Mouse (Mus musculus): Measurements from ENCODE around the gene St7. TPM values are rescaled to one million over a fixed set of nuclear protein-coding genes. Genes with fewer than 3 reads are reported as not detected.

Gene St7
- polyA plus RNA-seq, 1 experiment from 2014 or later = 49.0 TPM

DNA sequence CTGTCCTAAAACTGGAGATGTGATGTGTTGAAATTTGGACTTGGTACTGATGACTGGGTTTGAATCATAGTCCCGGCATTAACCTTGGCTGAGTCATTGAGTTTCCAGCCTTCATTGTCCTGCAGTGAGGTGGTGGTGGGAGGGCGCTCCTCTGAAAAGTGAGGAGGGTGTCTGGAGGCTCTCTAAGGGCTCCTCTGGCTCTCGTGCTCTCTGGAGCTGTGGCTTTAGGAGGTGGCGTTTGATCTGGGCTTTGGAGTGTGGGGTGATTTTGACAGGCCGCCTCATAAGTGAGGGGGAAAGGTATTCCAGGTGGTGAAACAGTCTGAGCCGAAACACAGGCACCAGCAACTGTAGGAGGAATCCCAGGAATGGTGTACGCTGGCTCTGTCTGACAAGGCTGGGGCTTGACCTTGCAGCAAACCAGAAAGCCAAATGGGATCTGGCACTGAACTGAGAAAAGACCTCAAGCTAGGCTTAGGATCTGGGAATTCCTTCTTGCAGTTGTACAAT, 184.0 kb downstream of the St7 start:
- Histone ChIP-seq H3K9ac (no peak overlapping the region), H3K4me3 (no peak overlapping the region), H3K27me3 (replicated peaks) (no peaks in the 10 kb centered on the region), H3K27ac (no peak overlapping the region), H3K4me2 (replicated peaks) (no peak overlapping the region), H3K9me3 (no peaks in the 10 kb centered on the region), H3K4me1 (no peaks in the 10 kb centered on the region), H3K36me3 (peaks cover under 1% of the 10 kb centered on the region; the same call in 1 of the 2 replicates)
- ATAC-seq (ENCODE audit: low FRiP score, low read depth) = no peak
- WGBS = 79% methylated on average over 7 of the region's 7 CpGs

DNA sequence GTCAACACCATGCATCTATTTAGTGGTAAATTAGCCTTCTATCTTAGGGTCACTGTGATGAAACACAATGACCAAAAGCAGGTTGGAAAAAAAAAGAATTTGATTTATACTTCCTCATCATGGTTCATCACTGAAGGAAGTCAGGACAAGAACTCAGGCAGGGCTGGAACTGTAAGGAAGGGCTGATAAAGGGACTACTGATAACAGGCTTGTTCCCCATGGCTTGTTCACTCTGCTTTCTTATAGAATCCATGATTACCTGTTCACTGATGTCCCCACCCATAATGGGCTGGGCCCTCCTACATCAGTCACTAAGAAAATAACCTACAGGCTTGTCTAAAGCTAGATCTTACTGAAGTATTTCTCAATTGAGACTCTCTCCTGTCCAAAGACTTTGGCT, 190.2 kb downstream of the St7 start:
- Histone ChIP-seq H3K4me3 (no peak overlapping the region), H3K36me3 (peaks cover 20% of the 10 kb centered on the region), H3K4me2 (replicated peaks) (no peak overlapping the region), H3K4me1 (no peaks in the 10 kb centered on the region), H3K9me3 (no peaks in the 10 kb centered on the region), H3K27me3 (replicated peaks) (no peaks in the 10 kb centered on the region), H3K9ac (no peak overlapping the region), H3K27ac (no peak overlapping the region)
- no peak for ATAC-seq (ENCODE audit: low FRiP score, low read depth)

DNA sequence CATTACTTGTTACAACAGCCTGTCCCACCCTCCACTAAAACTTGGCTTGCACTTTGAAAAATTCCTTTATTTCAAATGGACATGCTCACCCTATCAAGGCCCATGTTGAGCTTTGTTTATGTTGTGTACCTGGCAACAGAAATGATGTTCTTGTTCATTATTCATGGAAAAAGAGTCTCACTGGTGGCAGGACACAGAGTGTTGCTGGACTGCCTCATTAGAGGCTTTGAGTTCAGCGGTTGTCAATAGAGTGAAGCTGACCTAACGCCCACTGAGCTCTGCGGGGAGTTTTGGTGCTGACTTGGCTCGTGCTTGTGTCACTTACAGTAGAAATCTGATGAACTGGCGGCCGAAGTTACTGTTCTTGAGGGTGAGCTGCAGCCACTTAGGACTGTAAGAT, 195.0 kb downstream of the St7 start:
- H3K27ac ChIP-seq = no peak overlapping the region
- H3K9ac ChIP-seq = no peak overlapping the region
- ATAC-seq (ENCODE audit: low FRiP score, low read depth) = no peak
- no peaks in the 10 kb centered on the region for H3K9me3 ChIP-seq
- no peak overlapping the region for H3K4me3 ChIP-seq
- H3K4me2 ChIP-seq (replicated peaks) = no peak overlapping the region
- H3K36me3 ChIP-seq = peaks cover 21% of the 10 kb centered on the region
- no peaks in the 10 kb centered on the region for H3K4me1 ChIP-seq
- WGBS = 87% methylated on average over 6 of the region's 6 CpGs
- H3K27me3 ChIP-seq (replicated peaks) = no peaks in the 10 kb centered on the region

DNA sequence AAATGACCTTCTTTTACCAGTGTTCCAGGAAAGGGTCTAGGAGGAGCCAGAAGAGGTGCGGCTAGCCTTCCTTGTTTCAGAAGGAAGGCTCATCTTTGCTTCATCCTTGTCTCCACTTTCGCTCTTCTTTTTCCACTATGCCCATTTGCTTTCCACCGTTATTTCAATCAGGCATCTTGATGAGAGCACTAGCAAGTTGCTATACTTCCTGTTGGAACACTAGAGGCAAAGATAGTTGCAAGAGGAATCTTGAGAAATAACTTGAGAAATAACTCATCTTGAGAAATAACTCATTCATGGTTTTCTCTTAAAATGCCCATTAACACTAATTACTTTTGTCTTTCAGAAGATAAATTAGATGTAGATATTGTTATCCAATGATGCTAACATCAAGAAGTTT, 202.8 kb downstream of the St7 start:
- ATAC-seq (ENCODE audit: low FRiP score, low read depth) = no peak
- Histone ChIP-seq H3K4me2 (replicated peaks) (no peak overlapping the region), H3K4me1 (no peaks in the 10 kb centered on the region), H3K27ac (no peak overlapping the region), H3K9me3 (no peaks in the 10 kb centered on the region), H3K4me3 (no peak overlapping the region), H3K36me3 (peaks cover 3% of the 10 kb centered on the region; the same call in 1 of the 2 replicates), H3K9ac (no peak overlapping the region), H3K27me3 (replicated peaks) (no peaks in the 10 kb centered on the region)
- 96% methylated on average over 3 of the region's 3 CpGs for whole genome bisulfite sequencing

DNA sequence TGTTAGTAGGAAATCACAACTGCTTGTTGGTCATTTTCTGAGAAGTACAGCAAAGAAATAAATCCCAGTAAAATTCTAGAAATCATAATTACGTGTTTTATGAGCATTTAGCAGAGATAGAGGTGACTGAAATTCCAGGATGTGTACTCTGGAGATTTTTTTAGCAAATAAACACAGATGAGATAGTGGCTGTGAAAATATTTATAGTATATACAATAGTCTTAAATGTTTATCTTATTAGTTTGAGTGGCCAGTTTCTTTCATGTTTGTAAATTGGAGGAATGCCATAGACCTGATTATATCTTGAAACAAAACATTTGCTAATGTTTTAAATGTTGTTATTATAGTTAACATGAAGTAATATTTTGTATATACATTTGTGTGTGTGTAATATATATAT, 205.8 kb downstream of the St7 start:
- Histone ChIP-seq H3K27ac (no peak overlapping the region), H3K9me3 (no peaks in the 10 kb centered on the region), H3K9ac (no peak overlapping the region), H3K27me3 (replicated peaks) (no peaks in the 10 kb centered on the region), H3K36me3 (peaks cover 6% of the 10 kb centered on the region; the same call in 1 of the 2 replicates), H3K4me1 (no peaks in the 10 kb centered on the region), H3K4me3 (no peak overlapping the region), H3K4me2 (replicated peaks) (no peak overlapping the region)
- ATAC-seq (ENCODE audit: low FRiP score, low read depth) = no peak
- WGBS = 87% methylated on average over 1 of the region's 1 CpGs

DNA sequence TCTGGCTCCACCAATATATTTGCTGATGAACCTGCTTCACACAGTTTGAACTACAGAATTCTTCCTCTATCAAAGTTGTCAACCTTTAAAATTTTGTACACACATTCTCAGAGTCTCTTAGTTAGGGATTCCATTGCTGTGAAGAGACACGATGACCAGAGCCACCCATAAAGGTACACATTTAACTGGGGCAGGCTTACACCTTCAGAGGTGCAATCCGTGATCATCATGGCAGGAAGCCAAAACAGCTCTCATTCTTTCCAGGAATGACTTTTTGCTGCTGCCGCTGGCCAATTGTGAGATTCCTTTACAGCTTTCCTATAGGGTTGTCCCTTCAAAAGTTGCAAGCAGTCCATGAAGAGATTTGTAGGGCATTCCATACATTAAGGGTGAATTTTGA, 210.6 kb downstream of the St7 start:
- no peaks in the 10 kb centered on the region for H3K27me3 ChIP-seq (replicated peaks)
- no peaks in the 10 kb centered on the region for H3K9me3 ChIP-seq
- H3K27ac ChIP-seq = no peak overlapping the region
- peaks cover 5% of the 10 kb centered on the region; the same call in 1 of the 2 replicates for H3K36me3 ChIP-seq
- H3K4me1 ChIP-seq = no peaks in the 10 kb centered on the region
- no peak overlapping the region for H3K4me2 ChIP-seq (replicated peaks)
- H3K4me3 ChIP-seq = no peak overlapping the region
- no peak overlapping the region for H3K9ac ChIP-seq
- WGBS = 89% methylated on average over 3 of the region's 3 CpGs
- no peak for ATAC-seq (ENCODE audit: low FRiP score, low read depth)

DNA sequence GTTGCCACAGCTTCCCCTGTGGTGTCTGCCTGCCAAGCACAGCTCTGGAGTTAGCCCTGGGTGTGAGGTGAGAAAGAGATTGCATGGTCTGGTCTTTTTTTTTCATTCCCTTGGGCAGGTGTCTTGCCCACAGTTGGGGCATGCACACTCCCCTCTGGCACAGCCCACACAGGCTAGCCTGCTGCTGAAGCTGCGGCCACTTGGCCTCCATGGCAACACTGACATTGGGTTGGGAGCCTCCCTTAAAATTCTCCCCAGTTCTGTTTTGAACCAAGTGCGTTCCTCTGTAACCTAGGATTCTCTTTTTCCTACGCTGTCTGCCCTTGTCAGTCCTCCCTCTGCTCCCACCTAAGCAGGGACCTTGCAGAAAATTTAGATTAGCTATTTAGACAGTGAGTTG, 213.0 kb downstream of the St7 start:
- Histone ChIP-seq H3K4me3 (no peak overlapping the region), H3K4me1 (no peaks in the 10 kb centered on the region), H3K27me3 (replicated peaks) (no peaks in the 10 kb centered on the region), H3K9ac (no peak overlapping the region), H3K9me3 (no peaks in the 10 kb centered on the region), H3K4me2 (replicated peaks) (no peak overlapping the region), H3K36me3 (peaks cover 11% of the 10 kb centered on the region; the same call in 1 of the 2 replicates), H3K27ac (no peak overlapping the region)
- no peak for ATAC-seq (ENCODE audit: low FRiP score, low read depth)
- 40% methylated on average over 3 of the region's 3 CpGs for WGBS

DNA sequence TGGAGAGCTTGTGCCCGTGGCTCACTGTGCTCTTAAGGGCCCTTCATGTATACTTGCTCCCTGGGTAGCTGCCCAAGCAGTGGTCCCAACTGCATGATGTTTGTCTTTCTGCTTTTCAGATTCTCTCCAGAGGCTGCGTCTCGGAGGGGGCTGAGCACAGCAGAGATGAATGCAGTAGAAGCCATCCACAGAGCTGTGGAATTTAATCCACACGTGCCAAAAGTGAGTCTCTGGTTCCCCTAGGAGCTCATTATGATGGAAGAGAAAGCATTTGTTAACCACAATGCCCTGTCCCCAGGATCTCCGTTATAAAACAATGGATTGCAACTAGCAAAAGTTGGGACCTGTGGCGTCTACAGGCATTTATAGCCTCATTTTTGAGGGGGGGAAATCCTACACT, 213.6 kb downstream of the St7 start:
- Histone ChIP-seq H3K27ac (no peak overlapping the region), H3K4me3 (no peak overlapping the region), H3K27me3 (replicated peaks) (no peaks in the 10 kb centered on the region), H3K9me3 (no peaks in the 10 kb centered on the region), H3K4me1 (no peaks in the 10 kb centered on the region), H3K36me3 (peaks cover 11% of the 10 kb centered on the region; the same call in 1 of the 2 replicates), H3K4me2 (replicated peaks) (no peak overlapping the region), H3K9ac (no peak overlapping the region)
- ATAC-seq (ENCODE audit: low FRiP score, low read depth) = no peak
- 10% methylated on average over 6 of the region's 6 CpGs for WGBS

DNA sequence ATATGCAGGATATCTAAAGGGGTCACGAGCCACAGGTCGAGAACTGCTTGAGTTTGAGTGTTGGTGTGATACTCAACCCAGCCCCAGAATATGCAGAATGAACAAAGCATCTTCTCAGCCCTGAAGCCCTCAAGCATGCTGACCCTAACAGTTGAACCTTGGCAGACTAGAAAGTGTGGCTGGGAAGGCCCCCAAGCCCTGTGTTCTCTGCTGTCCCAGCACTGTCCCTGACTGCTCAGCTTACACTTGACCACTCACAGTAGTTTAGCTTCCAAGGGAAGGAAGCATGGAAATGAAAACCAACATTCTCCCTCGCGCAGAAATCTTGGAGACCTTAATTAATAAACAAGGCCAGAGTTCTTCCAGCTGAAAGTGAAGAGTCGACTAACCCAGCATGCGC, 219.6 kb downstream of the St7 start:
- H3K4me2 ChIP-seq (replicated peaks) = no peak overlapping the region
- no peaks in the 10 kb centered on the region for H3K9me3 ChIP-seq
- no peak for ATAC-seq (ENCODE audit: low FRiP score, low read depth)
- no peak overlapping the region for H3K9ac ChIP-seq
- WGBS = 79% methylated on average over 6 of the region's 6 CpGs
- no peaks in the 10 kb centered on the region for H3K27me3 ChIP-seq (replicated peaks)
- H3K36me3 ChIP-seq = peaks cover 20% of the 10 kb centered on the region
- no peak overlapping the region for H3K4me3 ChIP-seq
- no peaks in the 10 kb centered on the region for H3K4me1 ChIP-seq
- no peak overlapping the region for H3K27ac ChIP-seq

DNA sequence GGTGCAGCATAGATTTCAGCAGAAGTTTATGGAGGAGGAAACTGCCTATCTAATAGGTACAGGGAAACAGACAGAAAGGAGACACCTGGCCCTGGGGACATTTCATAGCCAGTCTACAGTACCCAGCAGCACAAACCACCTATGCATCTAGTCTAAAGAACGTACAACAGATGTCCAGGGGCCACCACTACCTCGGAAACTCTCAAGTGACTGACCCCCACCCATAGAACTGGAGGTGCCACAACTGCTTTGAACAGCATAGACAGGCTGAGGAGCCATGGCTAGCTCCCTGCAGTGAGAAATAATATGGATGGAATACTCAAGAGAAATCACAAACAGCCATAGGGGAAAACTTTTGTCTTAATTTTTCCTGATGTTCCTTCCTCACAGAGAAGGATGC, 220.1 kb downstream of the St7 start:
- Histone ChIP-seq H3K27me3 (replicated peaks) (no peaks in the 10 kb centered on the region), H3K9ac (no peak overlapping the region), H3K36me3 (peaks cover 20% of the 10 kb centered on the region), H3K9me3 (no peaks in the 10 kb centered on the region), H3K4me2 (replicated peaks) (no peak overlapping the region), H3K4me1 (no peaks in the 10 kb centered on the region), H3K27ac (no peak overlapping the region), H3K4me3 (no peak overlapping the region)
- WGBS = 87% methylated on average over 2 of the region's 2 CpGs
- 0 out of 2 replicates have a peak, but pooled peaks have one; percentile 29 for ATAC-seq (ENCODE audit: low FRiP score, low read depth)

DNA sequence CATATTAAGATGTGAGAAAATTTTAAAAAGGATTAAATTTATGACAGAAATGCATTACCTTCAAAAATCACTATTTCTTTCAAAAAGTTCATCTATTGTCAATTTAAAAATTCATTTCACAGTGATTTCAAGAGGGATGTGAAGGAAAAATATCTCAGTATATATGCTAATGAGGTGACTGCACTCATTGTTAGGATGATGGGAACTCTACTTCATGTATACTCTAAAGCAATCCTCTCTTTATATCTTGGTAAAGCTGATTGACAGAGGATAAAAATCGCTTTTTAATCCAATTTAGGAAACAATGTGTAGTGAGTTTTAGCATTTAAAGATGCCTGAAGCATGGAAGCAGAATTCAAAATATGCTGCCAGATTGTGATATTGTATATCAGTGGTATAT, 220.6 kb downstream of the St7 start:
- ATAC-seq (ENCODE audit: low FRiP score, low read depth) = no peak
- H3K27ac ChIP-seq = no peak overlapping the region
- 89% methylated on average over 1 of the region's 1 CpGs for WGBS

DNA sequence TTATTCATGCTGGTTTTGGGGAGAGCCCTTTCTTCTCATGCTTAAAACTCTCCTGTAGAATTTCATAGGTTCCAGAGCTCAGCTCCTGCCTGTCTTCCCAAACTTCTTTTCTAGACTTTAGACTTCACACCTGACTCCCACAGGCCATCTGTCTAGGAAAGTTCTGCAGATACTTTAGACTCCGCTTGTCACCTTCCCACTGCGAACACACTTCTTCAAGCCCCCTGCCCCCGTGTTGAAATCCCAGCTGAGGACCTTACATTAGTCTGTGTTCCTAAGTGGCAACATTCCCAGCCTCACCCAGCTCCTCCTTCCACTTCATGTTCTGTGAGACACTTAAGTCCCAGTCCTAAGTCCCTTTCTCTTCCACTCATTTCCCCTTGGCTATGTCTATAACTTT, 221.6 kb downstream of the St7 start:
- ATAC-seq (ENCODE audit: low FRiP score, low read depth) = no peak
- Histone ChIP-seq H3K4me3 (no peak overlapping the region), H3K9ac (no peak overlapping the region), H3K4me2 (replicated peaks) (no peak overlapping the region), H3K4me1 (no peaks in the 10 kb centered on the region), H3K36me3 (peaks cover 17% of the 10 kb centered on the region), H3K27me3 (replicated peaks) (no peaks in the 10 kb centered on the region), H3K27ac (no peak overlapping the region), H3K9me3 (no peaks in the 10 kb centered on the region)
- 88% methylated on average over 3 of the region's 3 CpGs for WGBS

More for the DNA sequence above, 220.6 kb downstream of the St7 start:
- no peak overlapping the region for H3K4me3 ChIP-seq
- H3K9ac ChIP-seq = no peak overlapping the region
- H3K36me3 ChIP-seq = peaks cover 19% of the 10 kb centered on the region
- H3K9me3 ChIP-seq = no peaks in the 10 kb centered on the region
- H3K27me3 ChIP-seq (replicated peaks) = no peaks in the 10 kb centered on the region
- no peaks in the 10 kb centered on the region for H3K4me1 ChIP-seq
- H3K4me2 ChIP-seq (replicated peaks) = no peak overlapping the region

DNA sequence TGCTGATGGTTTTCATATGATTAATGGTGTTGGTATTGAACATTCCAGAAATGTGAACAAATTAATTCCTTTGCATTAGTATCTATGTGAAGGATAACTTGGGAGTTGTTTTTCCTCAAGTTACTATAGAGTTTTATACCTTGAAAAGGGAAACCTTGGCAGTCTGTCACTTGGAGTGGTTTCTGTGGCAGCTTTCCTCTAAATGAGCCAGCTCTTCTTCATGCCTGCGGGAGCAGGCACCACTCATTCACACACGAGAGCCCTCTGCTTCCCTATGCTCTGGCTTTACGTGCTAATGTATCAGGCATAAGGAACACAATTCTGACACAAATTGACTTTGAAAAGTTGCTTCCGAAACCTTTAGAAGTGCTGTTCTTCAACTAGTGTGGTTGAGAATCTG, 224.5 kb downstream of the St7 start:
- no peaks in the 10 kb centered on the region for H3K9me3 ChIP-seq
- H3K27me3 ChIP-seq (replicated peaks) = no peaks in the 10 kb centered on the region
- H3K36me3 ChIP-seq = peaks cover 15% of the 10 kb centered on the region
- no peak overlapping the region for H3K27ac ChIP-seq
- no peaks in the 10 kb centered on the region for H3K4me1 ChIP-seq
- no peak overlapping the region for H3K4me3 ChIP-seq
- H3K4me2 ChIP-seq (replicated peaks) = no peak overlapping the region
- no peak overlapping the region for H3K9ac ChIP-seq
- ATAC-seq (ENCODE audit: low FRiP score, low read depth) = no peak
- WGBS = 90% methylated on average over 4 of the region's 4 CpGs
